Mouse (Mus musculus): ENCODE data around the gene Tent5d. TPM values are rescaled to one million over a fixed set of nuclear protein-coding genes. Genes with fewer than 3 reads are reported as not detected.
A peak's percentile ranks its signal among the peaks of the same experiment; 100 is the strongest.

The Tent5d gene
- not detected for total RNA-seq (2021)
- long read RNA-seq, experiment 1, partial matches to known transcripts, result 0 of 1 reads
- long read RNA-seq, experiment 1, other reads (novel, unspliced or antisense), result 1 of 1 reads
- long read RNA-seq, experiment 2, result 0 reads

DNA sequence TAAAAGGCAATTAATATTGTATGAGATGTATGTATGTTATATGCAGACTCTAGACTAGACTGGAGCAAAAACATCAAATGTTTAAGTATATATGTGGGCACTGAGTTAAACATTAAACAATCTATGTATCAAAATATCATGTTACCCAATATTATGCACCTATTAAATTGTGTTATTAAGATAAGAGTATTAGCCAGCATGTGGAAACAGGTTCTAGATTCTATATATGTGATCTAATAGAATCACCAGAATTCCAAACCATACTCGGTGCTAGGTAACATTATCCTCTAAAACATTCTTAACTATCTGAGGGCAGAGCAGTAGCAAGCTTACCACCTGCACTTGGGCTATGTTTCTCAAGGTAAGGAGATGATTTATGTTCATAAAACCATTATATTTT is at the start of gene Tent5d:
Gene Tent5d (plus strand): TSS at position 301 of the 400 bp plus-strand sequence.
- DNase-seq (ENCODE audit: low spot score in 2 of 2), result no peak
- Histone ChIP-seq H3K4me3 (no peak within 1 kb of the TSS), H3K27ac (no peak within 1 kb of the TSS)
- no peak for TF ChIP-seq CTCF (conservative IDR thresholded peaks at IDR 0.05)

DNA sequence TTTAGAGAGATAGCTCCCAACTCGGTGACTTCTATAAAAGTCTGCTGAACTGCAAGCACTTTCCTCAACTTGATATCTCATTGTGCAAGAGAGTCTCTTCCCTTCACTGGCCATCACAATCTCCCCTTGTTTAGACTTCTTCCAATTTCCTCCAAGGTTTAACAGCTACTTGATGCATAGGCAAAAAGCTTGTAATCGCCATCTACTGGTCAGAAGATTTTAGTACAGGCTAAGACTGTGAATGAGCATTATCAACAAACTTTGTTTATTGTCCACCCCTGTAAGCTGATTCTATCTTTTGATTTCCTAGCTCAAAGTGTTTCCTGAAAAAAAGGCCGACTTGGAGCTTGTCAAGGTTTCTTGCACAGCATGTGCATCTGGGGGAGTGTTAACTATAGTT is 24.5 kb upstream of the Tent5d start:
- H3K27ac ChIP-seq, result no peak overlapping the region
- H3K4me3 ChIP-seq, result no peak overlapping the region
- peak; percentile 63 for TF ChIP-seq CTCF (conservative IDR thresholded peaks at IDR 0.05)
- DNase-seq (ENCODE audit: low spot score in 2 of 2), result no peak

DNA sequence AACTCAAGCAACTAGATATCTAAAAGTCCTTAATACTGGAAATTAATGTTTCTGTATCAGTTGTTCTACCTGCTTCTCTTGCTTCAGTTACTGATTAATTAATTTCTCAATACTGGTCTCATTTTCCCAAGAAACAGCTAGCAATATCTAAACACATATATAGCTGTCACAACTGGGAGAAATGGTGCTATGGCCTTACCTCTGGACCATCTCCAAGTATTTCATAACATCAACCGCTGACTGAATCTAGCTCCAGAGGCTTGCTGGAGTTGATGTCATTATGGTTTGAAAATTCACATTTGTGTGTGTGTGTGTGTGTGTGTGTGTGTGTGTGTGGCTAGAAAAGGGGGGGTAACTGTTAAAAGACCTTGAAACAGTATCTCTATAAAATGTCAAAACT is 2.3 kb upstream of the Tent5d start:
- no peak for DNase-seq (ENCODE audit: low spot score in 2 of 2)
- no peak for TF ChIP-seq CTCF (conservative IDR thresholded peaks at IDR 0.05)
- Histone ChIP-seq H3K4me3 (no peak overlapping the region), H3K27ac (no peak overlapping the region)

DNA sequence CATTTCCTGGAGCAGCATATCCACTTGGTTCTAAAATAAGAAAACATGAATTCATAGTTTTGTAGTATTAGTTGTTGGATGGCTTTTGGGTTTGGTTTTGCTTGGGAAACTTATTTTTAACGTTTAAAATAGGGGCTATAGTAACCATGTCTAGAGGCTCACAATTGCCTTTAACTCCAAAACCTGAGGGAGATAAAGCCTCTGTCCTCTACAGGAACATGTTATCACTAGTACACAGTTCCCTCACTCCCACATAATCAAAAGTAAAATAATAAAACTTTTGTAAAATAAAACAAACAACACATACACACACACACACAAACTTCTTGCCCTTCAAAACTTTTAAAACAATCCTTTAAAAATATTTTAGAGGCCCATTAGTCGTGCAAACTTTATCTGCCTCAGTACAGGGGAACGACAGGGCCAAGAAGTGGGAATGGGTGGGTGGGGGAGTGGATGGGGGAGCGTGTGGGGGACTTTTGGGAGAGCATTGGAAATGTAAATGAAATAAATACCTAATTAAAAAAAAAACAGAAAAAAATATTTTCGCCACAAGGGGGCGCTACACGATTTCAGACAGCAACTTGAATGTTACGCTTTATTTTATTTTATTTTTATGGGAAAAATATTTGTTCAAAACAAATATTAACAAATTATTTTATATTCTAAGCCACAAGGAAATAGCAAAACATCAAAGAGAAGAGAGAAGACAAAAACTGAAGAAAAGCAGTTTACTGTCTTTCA is 1.5 kb upstream of the Tent5d start:
- no peak overlapping the region for H3K4me3 ChIP-seq
- no peak for DNase-seq (ENCODE audit: low spot score in 2 of 2)
- no peak overlapping the region for H3K27ac ChIP-seq
- TF ChIP-seq CTCF (conservative IDR thresholded peaks at IDR 0.05), result peak; percentile 77

DNA sequence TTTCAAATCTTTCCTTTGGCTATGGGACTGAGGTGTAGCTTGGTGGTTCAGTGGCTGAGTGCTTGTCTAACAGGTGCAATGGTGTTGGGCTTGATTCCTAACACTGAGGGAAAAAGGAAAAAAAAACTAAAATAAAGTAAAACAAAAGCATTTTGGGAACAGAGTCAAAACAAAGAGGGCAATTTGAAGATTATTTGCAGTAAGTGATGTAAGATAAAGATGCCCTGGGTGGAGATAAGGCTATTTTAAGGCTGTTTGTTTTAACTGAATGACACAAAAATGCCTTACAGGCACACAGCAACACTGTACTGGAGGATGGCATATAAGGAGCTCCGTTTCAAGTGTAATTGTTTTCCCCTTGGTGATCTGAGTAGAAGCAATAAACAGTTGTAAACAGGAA is 3.4 kb downstream of the Tent5d start:
- DNase-seq (ENCODE audit: low spot score in 2 of 2), result no peak
- TF ChIP-seq CTCF (conservative IDR thresholded peaks at IDR 0.05), result no peak
- no peak overlapping the region for H3K27ac ChIP-seq

DNA sequence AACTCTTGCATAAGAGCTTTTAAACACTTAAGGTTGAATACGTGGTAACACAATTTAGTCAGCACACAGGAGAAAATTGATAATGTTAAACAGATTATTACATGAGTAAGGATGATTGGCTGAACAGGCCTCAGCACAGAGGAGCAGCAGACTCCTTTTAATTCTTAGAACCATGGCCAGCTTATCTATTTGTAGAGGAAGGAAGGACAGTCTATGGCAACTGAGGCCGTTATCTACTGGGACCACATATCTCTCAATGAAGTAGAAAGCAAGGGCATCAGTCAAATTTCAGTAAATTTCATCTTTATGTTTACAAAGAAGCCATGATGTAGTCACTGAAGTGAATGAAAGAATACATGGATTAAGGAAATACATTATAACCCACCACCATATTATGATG is 4.5 kb downstream of the Tent5d start:
- no peak for DNase-seq (ENCODE audit: low spot score in 2 of 2)
- H3K4me3 ChIP-seq, result no peak overlapping the region
- no peak overlapping the region for H3K27ac ChIP-seq
- no peak for TF ChIP-seq CTCF (conservative IDR thresholded peaks at IDR 0.05)

More for the DNA sequence above, 3.4 kb downstream of the Tent5d start:
- no peak overlapping the region for H3K4me3 ChIP-seq

DNA sequence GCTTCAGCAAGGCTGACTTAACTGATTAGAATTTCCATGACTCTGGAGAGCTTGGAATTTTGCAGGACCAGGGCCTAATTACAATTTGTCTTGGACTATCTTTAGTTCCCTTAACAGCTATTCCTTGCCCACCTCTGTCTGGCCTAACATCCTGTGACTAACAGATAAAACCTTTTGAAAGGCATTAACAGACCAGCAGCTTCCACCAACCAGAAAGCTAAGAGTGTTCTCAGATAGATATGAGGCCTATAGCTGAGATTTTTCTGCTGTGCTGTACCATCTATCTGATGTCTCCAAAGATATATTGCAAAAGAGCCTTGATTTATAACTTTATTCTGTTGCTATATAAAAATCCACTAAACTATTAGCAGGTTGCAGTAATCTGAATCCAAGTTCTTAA is 19.7 kb downstream of the Tent5d start:
- Histone ChIP-seq H3K4me3 (no peak overlapping the region), H3K27ac (no peak overlapping the region)
- no peak for TF ChIP-seq CTCF (conservative IDR thresholded peaks at IDR 0.05)
- no peak for DNase-seq (ENCODE audit: low spot score in 2 of 2)

DNA sequence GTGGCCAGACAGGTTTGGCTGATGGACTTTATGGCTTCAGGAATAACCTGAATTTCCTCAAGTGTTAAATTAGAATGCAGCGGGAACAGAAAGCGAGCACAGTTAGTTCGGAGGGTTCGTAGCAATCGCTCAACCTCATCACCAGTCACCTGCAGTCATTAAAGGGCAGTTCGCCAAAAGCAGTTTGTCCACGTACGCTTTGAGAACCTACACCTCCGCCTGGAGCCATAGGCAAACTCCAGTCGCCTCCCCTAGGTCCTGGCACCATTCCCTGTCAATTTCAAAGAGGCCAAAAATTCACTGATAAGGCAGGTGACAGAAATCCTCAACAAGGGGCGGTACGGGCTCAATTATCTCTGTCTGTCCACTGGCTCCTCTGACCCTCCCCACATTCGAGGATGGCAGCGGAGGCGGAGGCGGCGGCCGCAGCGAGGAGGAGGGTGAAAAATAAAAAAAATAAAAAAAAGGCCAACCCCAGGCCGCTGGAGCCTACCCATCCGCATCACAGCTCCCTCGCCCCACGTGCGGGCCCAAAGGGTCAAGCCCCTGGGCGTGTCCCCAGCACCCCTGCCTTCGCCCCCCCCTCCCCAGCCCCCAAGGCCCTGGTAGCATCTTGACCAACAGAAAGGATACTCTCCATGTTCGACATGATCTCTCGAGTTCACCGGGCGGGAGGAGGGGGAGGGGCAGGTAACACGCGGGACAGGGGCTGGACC is 23.3 kb downstream of the Tent5d start:
- no peak for DNase-seq (ENCODE audit: low spot score in 2 of 2)
- Histone ChIP-seq H3K27ac (peak overlapping the region; percentile 76), H3K4me3 (peak overlapping the region; percentile 68)
- no peak for TF ChIP-seq CTCF (conservative IDR thresholded peaks at IDR 0.05)

DNA sequence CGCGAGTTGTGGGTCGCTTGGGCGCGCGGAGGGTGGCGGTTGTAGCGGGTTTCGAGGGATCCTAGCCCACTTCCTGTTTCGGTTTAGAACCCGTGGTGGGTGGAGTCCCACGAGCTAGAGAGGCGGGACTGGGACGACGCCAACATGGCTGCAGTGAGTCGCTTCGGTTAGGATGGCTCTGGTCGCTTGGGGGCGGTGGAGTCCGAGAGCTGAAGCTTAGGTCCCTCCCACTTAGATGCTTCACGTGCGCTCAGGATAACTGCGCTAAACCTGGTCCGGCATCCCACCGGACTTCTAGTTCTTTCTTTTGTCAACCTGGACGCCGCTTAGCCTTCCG is 23.8 kb downstream of the Tent5d start, which contains the start of gene 2610002M06Rik:
Gene 2610002M06Rik (minus strand): TSS at position 117 of the 337 bp plus-strand sequence.
- peak within 1 kb of the TSS; percentile 68 for H3K4me3 ChIP-seq
- H3K27ac ChIP-seq, result peak within 1 kb of the TSS; percentile 76
- peak; percentile 75 for TF ChIP-seq CTCF (conservative IDR thresholded peaks at IDR 0.05)
- peak; percentile 73 to 79 for DNase-seq (ENCODE audit: low spot score in 2 of 2)

DNA sequence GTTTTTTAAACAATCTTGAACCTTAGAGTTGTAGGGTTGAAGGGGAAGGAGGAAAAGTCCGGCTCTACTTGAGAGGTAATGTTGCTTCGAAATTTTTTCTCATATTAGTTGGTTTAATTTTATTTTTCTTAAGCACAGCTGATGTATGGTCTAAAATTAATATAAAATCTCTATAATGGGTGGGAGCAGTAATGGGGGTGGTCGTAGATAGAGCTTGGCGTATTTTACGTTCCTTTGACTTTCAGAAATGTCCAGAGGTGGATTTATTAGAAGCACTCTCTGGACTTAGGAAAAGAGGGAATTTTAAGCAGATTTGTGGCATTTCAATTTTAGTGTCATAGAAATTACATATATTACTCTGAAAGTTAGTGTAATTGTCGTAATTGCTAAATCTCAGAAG is 24.3 kb downstream of the Tent5d start:
- H3K27ac ChIP-seq, result no peak overlapping the region
- no peak for DNase-seq (ENCODE audit: low spot score in 2 of 2)
- no peak for TF ChIP-seq CTCF (conservative IDR thresholded peaks at IDR 0.05)
- peak overlapping the region; percentile 68; the same call in 1 of the 2 replicates for H3K4me3 ChIP-seq

DNA sequence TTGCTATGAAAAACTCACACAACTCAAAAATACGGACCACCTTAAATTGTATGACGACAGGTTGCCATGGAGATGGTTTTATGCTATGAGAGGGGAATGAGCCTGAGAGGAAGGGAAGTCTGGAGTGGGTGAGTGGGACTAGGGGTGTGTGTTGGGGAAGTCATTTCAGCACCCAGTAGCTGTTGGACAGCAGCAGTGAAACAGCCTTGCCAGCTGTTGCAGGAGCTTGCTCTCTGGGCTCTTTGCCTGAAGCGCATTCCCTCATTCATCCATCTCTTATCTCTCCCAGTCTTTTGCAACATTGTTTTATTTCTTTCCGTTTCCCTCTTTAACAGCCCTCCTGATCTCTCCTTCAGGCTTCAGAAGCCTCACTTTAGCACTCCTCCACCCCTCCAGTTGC is 65.8 kb downstream of the Tent5d start:
- no peak overlapping the region for H3K27ac ChIP-seq
- no peak for TF ChIP-seq CTCF (conservative IDR thresholded peaks at IDR 0.05)
- no peak for DNase-seq (ENCODE audit: low spot score in 2 of 2)
- no peak overlapping the region for H3K4me3 ChIP-seq

Other genes with a start within 250 kb of the Tent5d start
- not detected for gene Tbx22, start 124.6 kb upstream of the Tent5d start, total RNA-seq (2021)
- gene 2610002M06Rik, start 23.7 kb downstream of the Tent5d start, total RNA-seq (2021), result 10 to 100 TPM; 27.2 to 33.6 TPM
- gene Gm732, start 155.9 kb downstream of the Tent5d start, total RNA-seq (2021), result not detected